21 mouse cellular contexts compared by ENCODE assay signal in the genomic region with DNA sequence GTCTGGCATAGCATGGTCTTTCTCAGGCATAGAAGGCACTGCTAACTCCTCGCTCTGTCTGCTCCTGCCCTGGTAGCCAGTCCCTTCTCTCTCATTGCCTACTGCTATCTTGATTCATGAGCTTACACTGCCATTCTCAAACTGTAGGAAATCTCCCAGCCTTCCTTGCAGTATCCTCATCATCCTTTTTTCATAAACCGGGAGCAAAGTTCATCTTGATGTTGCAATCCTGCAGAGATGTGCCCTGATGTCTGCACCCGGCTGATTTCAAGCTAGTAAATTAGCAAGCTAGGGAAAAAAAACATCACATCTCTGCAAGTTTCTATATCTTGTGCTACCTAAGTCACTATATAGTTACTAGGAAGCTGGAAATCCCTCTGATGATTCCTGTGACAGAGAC.
"Had no signal": no experiment of that assay in that cellular context is flagged by ENCODE, and none has a peak within 500 bp of the region (broad histone marks: within the 10 kb centered on the region; RNA-seq: fewer than 3 reads in every experiment).

No protein-coding gene starts in this region.

- H3K4me2 ChIP-seq: heart, embryonic 12.5 days; hindbrain, embryonic 13.5 days; hindbrain, embryonic 15.5 days; limb, embryonic 12.5 days; liver, embryonic 13.5 days; liver, embryonic 15.5 days had no signal

- H3K9ac ChIP-seq: heart, embryonic 12.5 days; hindbrain, embryonic 13.5 days; hindbrain, embryonic 15.5 days; limb, embryonic 12.5 days; liver, embryonic 13.5 days; liver, embryonic 15.5 days; liver, postnatal 0 days had no signal

- H3K27ac ChIP-seq: heart, embryonic 10.5 days; hindbrain, embryonic 13.5 days; hindbrain, embryonic 15.5 days; hindbrain, postnatal 0 days; left cerebral cortex, adult 2 months; limb, embryonic 10.5 days; limb, embryonic 12.5 days; liver, embryonic 13.5 days; liver, embryonic 15.5 days had no signal

- ATAC-seq: hindbrain, postnatal 0 days; liver, postnatal 0 days had no signal

- DNase-seq: gastrocnemius, postnatal 14 days; heart, adult 18-20 months; heart, postnatal 10 days; heart, postnatal 36 days; kidney, adult 18-20 months; kidney, postnatal 10 days; kidney, postnatal 25 days; kidney, postnatal 4 days; layer of hippocampus, adult 9-11 months; liver; liver, embryonic 13.5 days; liver, postnatal 0 days had no signal

- H3K4me1 ChIP-seq: heart, embryonic 10.5 days; heart, embryonic 12.5 days; hindbrain, embryonic 13.5 days; hindbrain, embryonic 15.5 days; limb, embryonic 10.5 days; limb, embryonic 12.5 days; liver, embryonic 13.5 days; liver, embryonic 15.5 days had no signal

- H3K4me3 ChIP-seq: heart, embryonic 10.5 days; heart, embryonic 12.5 days; hindbrain, embryonic 13.5 days; hindbrain, embryonic 15.5 days; left cerebral cortex, adult 2 months; limb, embryonic 10.5 days; limb, embryonic 12.5 days; liver, embryonic 13.5 days; liver, embryonic 15.5 days had no signal

- H3K36me3 ChIP-seq: limb, embryonic 10.5 days; liver, embryonic 13.5 days; liver, embryonic 15.5 days had no signal

- H3K27me3 ChIP-seq: heart, embryonic 12.5 days; hindbrain, embryonic 13.5 days; hindbrain, embryonic 15.5 days; limb, embryonic 12.5 days; liver, embryonic 13.5 days; liver, embryonic 15.5 days had no signal

- H3K9me3 ChIP-seq: heart, embryonic 10.5 days; heart, embryonic 12.5 days; hindbrain, embryonic 13.5 days; hindbrain, embryonic 15.5 days; limb, embryonic 10.5 days; limb, embryonic 12.5 days; liver, embryonic 13.5 days; liver, embryonic 15.5 days had no signal
